Mouse (Mus musculus) brain, embryonic 18.5 days (tissue): ENCODE data around the gene Gm13539.
"Not testable (repeated sequence)": the region's sequence is repeated elsewhere in the genome, so short reads cannot be mapped to it uniquely, and the experiment has no call there.

Source experiments
- DNase-seq: peaks from one replicate; pipeline ENCODE4 v3.0.0-alpha.2; 2012; ENCODE audit warnings: low read depth, low spot score

Gm13539 gene

GRCm38 (mm10) chr2:25781957-25782356 is at the start of gene Gm13539:
TSS of gene Gm13539 (plus strand) at chr2:25782257.
- no peak for DNase-seq

DNA sequence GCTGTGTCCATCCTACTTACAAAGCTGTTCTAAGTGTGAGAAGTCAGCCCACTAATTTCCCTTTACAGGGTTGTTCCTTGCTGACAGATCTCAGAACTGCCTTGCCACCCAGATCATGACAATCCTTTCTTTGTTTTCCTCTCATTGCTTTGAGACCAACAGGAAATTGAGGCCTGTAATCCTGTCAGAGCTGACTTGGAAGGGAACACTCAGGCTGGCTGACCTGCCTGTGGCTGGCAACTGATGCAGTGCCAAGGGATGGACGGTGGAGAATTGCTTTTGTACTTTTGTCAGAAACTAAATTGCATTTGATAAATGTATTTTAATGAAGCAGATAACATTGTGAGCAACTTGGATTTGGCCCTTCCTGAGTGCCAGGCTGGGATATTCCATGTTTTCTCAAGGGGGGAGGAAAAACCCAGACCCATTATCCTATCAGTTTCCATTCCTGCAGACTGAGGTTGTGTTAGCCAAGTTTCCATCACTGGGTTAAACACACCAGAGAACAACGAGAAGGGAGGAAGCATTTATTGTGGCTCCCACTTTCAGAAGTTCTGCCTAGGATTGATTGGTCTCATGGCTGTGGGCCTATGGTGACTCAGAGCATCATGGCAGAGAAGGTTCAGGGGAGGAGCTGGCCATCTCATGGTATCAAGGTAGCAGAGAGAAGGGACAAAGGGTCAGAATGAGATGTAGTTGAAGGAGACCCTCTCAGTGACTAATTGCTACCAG is 48.7 kb upstream of the Gm13539 start:
- no peak for DNase-seq

- not testable (repeated sequence) for DNase-seq
Measured at GRCm38 (mm10) chr2:25736709-25737108, 45.3 kb upstream of the Gm13539 start, which contains the start of gene Obp2b. TSS of gene Obp2b (plus strand) at chr2:25737009.

DNA sequence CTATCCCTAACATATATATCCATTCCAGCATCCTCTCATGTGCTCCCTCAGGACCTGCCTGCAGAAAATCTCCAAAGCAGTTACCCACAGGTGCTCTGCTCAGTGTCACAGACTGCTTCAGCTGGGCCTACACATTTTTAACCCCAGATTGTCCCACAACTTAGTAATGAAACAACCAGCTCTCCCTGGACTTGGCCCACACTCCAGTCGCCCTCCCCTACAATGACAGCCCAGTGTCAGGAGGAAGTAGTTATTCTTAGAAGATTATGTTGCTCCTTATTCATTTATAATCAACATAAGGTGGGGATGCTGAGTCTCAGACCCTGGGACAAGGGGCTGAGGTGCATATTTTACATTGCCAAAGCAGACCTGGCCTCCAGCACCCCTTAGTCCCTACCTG is 40.4 kb upstream of the Gm13539 start:
- DNase-seq: no peak

GRCm38 (mm10) chr2:25754201-25754600 is 27.9 kb upstream of the Gm13539 start:
- DNase-seq: no peak

DNA sequence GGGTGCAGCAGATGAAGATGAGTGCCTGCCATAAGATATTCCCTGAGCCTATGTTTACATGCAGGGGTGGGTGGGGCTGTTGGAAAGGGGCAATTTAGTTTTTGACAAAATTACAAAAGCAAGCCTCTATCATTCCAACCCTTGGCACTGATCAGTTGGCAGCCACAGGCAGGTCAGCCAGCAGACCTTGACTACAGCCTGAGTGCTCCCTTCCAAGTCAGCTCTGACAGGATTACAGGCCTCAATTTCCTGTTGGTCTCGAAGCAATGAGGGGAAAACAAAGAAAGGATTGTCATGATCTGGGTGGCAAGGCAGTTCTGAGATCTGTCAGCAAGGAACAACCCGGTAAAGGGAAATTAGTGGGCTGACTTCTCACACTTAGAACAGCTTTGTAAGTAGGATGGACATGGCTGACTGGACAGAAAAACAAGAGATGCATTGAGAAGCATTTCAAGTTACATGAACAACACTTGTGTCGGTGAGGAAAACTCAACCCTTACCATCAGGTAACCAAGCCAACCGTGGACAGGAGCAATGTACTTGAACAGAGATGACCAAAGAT is 23.9 kb upstream of the Gm13539 start:
- DNase-seq: no peak

GRCm38 (mm10) chr2:25765269-25765668 is 16.8 kb upstream of the Gm13539 start, which contains the start of gene Lcn3:
TSS of gene Lcn3 (plus strand) at chr2:25765569.
- DNase-seq: no peak

- DNase-seq: no peak
Measured at GRCm38 (mm10) chr2:25767764-25768163, 14.3 kb upstream of the Gm13539 start.

- DNase-seq: no peak
Measured at GRCm38 (mm10) chr2:25773507-25773906, 8.6 kb upstream of the Gm13539 start.

- DNase-seq: no peak
Measured at GRCm38 (mm10) chr2:25774640-25775039, 7.4 kb upstream of the Gm13539 start.

GRCm38 (mm10) chr2:25775991-25776390 is 6.1 kb upstream of the Gm13539 start:
- DNase-seq: no peak

GRCm38 (mm10) chr2:25776717-25777116 is 5.3 kb upstream of the Gm13539 start, which contains the start of gene Lcn11:
TSS of gene Lcn11 (plus strand) at chr2:25777017.
- no peak for DNase-seq

- DNase-seq: no peak
Measured at GRCm38 (mm10) chr2:25779076-25779475, 3.0 kb upstream of the Gm13539 start.

GRCm38 (mm10) chr2:25780921-25781320 is 1.1 kb upstream of the Gm13539 start:
- no peak for DNase-seq

GRCm38 (mm10) chr2:25785573-25786322 is 3.7 kb downstream of the Gm13539 start:
- no peak for DNase-seq

- no peak for DNase-seq
Measured at GRCm38 (mm10) chr2:25789092-25789491, 7.0 kb downstream of the Gm13539 start.

GRCm38 (mm10) chr2:25797635-25798034 is 15.6 kb downstream of the Gm13539 start:
- no peak for DNase-seq

DNA sequence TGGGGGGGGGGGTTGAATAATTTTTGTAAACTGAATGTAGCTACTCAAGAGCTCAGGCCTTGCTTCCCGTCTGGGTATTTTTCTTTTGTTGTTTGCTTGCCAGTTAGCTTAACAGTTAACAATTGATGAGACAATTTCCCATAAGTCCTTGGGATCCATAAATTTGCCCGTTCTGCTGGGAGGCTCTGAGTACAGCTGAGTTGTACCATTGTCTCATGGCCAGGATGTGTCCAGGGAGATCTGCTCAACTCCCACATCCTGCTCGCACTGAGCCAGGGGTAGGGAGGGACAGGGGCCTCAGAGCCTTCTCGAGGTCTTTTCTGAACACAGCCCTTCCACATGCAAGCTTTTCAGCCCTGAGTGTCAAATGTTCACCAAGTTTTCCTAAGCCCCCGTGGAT is 16.0 kb downstream of the Gm13539 start:
- no peak for DNase-seq

- DNase-seq: no peak
Measured at GRCm38 (mm10) chr2:25811711-25812110, 29.7 kb downstream of the Gm13539 start.

DNA sequence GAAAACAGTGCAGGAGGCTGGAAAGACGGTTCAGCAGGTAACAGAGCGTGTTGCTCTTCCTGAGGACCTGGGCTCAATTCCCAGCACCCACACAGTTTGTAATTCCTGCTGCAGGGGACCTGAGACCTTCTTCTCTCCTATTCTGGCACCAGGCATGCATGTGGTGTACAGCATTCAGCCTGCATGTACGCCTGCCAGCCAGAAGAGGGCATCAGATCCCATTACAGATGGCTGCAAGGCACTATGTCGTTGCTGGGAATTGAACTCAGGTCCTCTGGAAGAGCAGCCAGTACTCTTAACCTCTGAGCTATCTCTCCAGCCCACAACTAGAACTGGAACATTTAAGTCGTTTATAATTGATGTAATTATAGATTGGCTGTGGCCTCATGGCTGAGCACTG is 31.3 kb downstream of the Gm13539 start:
- DNase-seq: no peak

- not testable (repeated sequence) for DNase-seq
Measured at GRCm38 (mm10) chr2:25815748-25816147, 33.7 kb downstream of the Gm13539 start, which contains the start of gene Glt6d1. TSS of gene Glt6d1 (minus strand) at chr2:25815848.

- no peak for DNase-seq
Measured at GRCm38 (mm10) chr2:25822806-25823205, 40.7 kb downstream of the Gm13539 start, which contains the start of gene Lcn9. TSS of gene Lcn9 (plus strand) at chr2:25823153.
